Mouse (Mus musculus): Measurements from ENCODE around the gene Smurf1. TPM values are rescaled to one million over a fixed set of nuclear protein-coding genes. Genes with fewer than 3 reads are reported as not detected.

Smurf1 gene
- total RNA-seq, 2 experiments from 2014 or later: 34.6 to 37.2 TPM

DNA sequence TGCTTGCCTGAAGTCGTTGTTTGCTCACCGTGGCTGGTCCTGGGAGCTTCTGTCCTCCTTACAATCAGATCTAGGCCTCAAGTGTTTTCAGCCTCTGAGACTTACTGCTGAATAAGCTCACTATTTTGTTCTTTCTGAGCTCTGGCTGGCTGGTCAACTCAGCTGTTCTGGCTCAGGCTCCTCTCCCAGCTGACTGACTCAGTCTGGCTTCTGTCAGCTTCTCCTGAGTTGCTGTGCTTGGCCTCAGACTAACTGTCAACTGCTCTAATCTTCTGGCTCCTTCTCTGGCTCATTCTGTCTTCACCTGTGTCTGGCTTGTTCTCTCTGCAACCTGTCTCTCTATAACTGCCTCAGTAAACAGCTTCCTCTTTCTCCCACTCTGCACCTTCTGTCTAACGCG, 136.0 kb downstream of the Smurf1 start:
- DNase-seq (ENCODE audit: low spot score in 2 of 2): no peak
- intact Hi-C loops (cut with DNase I): loop anchor here (5.0 kb wide), 1 partner anchor 47 kb away; no protein-coding TSS in a partner anchor

GRCm38 (mm10) chr5:144828365-144829102, 137.1 kb downstream of the Smurf1 start:
- peak in 1 of 2 experiments; percentile 33 for DNase-seq (ENCODE audit: low spot score in 2 of 2)
- intact Hi-C loops (cut with DNase I): loop anchor here (5.0 kb wide), 1 partner anchor 46 kb away; no protein-coding TSS in a partner anchor

Small RNA genes lying within 50 kb of the gene (microRNA-seq; reads per million reads assigned to microRNA genes)
- 0.76 reads per million for gene Mir7039

Other genes starting within 250 kb of the Smurf1 start
- gene Tmem130, start 204.0 kb downstream of the Smurf1 start, total RNA-seq (2021): 100 to 1,000 TPM; 163 to 174 TPM
- gene Trrap, start 198.1 kb downstream of the Smurf1 start, total RNA-seq (2021): 100 to 1,000 TPM; 135 to 196 TPM
- gene Gm4871, start 66.9 kb upstream of the Smurf1 start, total RNA-seq (2021): not detected
- not detected for gene 1700018F24Rik, start 77.1 kb upstream of the Smurf1 start, total RNA-seq (2021)
- gene Arpc1a, start 118.0 kb upstream of the Smurf1 start, total RNA-seq (2021): 100 to 1,000 TPM; 194 to 211 TPM
- not detected for gene Kpna7, start 118.2 kb upstream of the Smurf1 start, total RNA-seq (2021)
- 10 to 100 TPM; 23.6 to 24.1 TPM for gene Arpc1b, start 148.4 kb upstream of the Smurf1 start, total RNA-seq (2021)
- 100 to 1,000 TPM in 1 of 2 experiments, 10 to 100 TPM in 1; 93.9 to 102 TPM for gene Pdap1, start 174.4 kb upstream of the Smurf1 start, total RNA-seq (2021)
- gene Bud31, start 174.5 kb upstream of the Smurf1 start, total RNA-seq (2021): 10 to 100 TPM; 78.7 to 89.9 TPM
- 10 to 100 TPM; 20.7 to 21.9 TPM for gene Ptcd1, start 201.3 kb upstream of the Smurf1 start, total RNA-seq (2021)
- 10 to 100 TPM; 23.2 to 26.9 TPM for gene Cpsf4, start 201.4 kb upstream of the Smurf1 start, total RNA-seq (2021)
- gene Atp5j2, start 226.2 kb upstream of the Smurf1 start, total RNA-seq (2021): 100 to 1,000 TPM; 219 to 270 TPM
- 10 to 100 TPM; 12.6 to 14.3 TPM for gene Zkscan14, start 236.0 kb upstream of the Smurf1 start, total RNA-seq (2021)
- gene Zkscan5, start 238.7 kb upstream of the Smurf1 start, total RNA-seq (2021): 10 to 100 TPM; 10.8 to 11.9 TPM

Data from left cerebral cortex, postnatal 36 days (tissue).